Mouse (Mus musculus) megakaryocyte, embryonic 14.5 days (primary cell): ENCODE measurements at regions not wholly inside any gene's neighbourhood (a gene's known extent, or its start where the extent isn't known, plus 50 kb on each side); places are given as distances from the start of the nearest gene placed in this dataset.

Source experiments
- FLI1 ChIP-seq: IDR thresholded peaks from 2 replicates; pipeline ENCODE4 v1.6.1; 2012; ENCODE audit warnings: low read length, inconsistent platforms, mixed read lengths
- GATA1 ChIP-seq: IDR thresholded peaks from 3 replicates; pipeline ENCODE4 v1.6.1; 2012; ENCODE audit warnings: mixed read lengths, low read length, inconsistent platforms, borderline replicate concordance

DNA sequence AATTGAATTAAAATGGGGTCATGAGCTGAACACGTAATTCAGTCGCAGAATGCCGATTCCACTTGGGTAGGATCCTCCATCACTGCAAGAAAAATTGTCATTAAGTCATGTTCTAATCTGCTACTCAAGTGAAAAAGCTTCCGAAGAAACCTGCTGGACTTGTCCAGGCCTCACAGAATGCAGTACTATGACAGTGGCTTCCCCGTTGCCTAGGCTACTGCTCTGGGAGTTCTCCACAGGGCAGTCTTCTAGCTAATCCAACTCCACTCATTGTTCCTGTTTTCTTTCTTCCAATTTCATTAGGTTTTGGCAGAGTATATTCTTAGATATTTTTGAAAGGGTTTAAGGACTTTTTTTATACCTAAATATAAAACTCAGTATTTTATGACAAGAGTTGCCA, 89.5 kb upstream of the Speer4c start:
- TF ChIP-seq GATA1 (no peak), FLI1 (no peak)
